Mouse (Mus musculus) midbrain, embryonic 12.5 days (tissue): ENCODE data around the gene Arnt. TPM values are rescaled to one million over a fixed set of nuclear protein-coding genes. Genes with fewer than 3 reads are reported as not detected.

ENCODE experiments used
- ATAC-seq: fragments of 200-750 bp; cut with Nextera tagmentation; 2 replicates; pipeline ENCODE4 v1.8.0; 2017; ENCODE audit warnings: low read depth, moderate TSS enrichment, moderate library complexity; ENCODE audit not compliant: low FRiP score
- H3K27ac ChIP-seq: fragments of 300-500 bp; sonication (generic); replicated peaks from 2 replicates; pipeline ENCODE4 v1.5.1; 2016; ENCODE audit warnings: mild to moderate bottlenecking
- H3K27me3 ChIP-seq: fragments of 300-500 bp; sonication (generic); 2 replicates; pipeline ENCODE4 v1.6.1; 2016; ENCODE audit warnings: mild to moderate bottlenecking
- H3K36me3 ChIP-seq: fragments of 300-500 bp; sonication (generic); 2 replicates; pipeline ENCODE4 v1.6.1; 2016
- H3K4me1 ChIP-seq: fragments of 300-500 bp; sonication (generic); 2 replicates; pipeline ENCODE4 v1.6.1; 2016
- H3K4me2 ChIP-seq: fragments of 300-500 bp; sonication (generic); replicated peaks from 2 replicates; pipeline ENCODE4 v1.6.1; 2016; ENCODE audit warnings: mild to moderate bottlenecking, moderate library complexity
- H3K4me3 ChIP-seq: fragments of 300-500 bp; sonication (generic); 2 replicates; pipeline ENCODE4 v1.5.1; 2016; ENCODE audit warnings: mild to moderate bottlenecking
- H3K9ac ChIP-seq: fragments of 300-500 bp; sonication (generic); replicated peaks from 2 replicates; pipeline ENCODE4 v1.6.1; 2016; ENCODE audit warnings: mild to moderate bottlenecking, moderate library complexity
- H3K9me3 ChIP-seq: fragments of 300-500 bp; sonication (generic); 2 replicates; pipeline ENCODE4 v1.6.1; 2016; ENCODE audit warnings: mild to moderate bottlenecking
- WGBS: fragments of 180-500 bp; shearing (Covaris S2); methylation state at CpG from one replicate; pipeline ENCODE4 v1.1.7; 2016; 5-methylcytosine and 5-hydroxymethylcytosine counted together
- polyA plus RNA-seq: library from polyadenylated mRNA; unstranded; fragments of >200 nt; fragmentation: Nextera tagmentation; extraction: Ambion mirVana; gene quantifications from 2 replicates; pipeline ENCODE4 v1.2.1, GENCODE M21; 2016

Arnt gene
- polyA plus RNA-seq, 1 experiment from 2014 or later = 32.9 TPM

GRCm38 (mm10) chr3:95463852-95464251 is 29.7 kb downstream of the Arnt start:
- Histone ChIP-seq H3K27ac (no peak overlapping the region), H3K9me3 (no peaks in the 10 kb centered on the region)

GRCm38 (mm10) chr3:95478966-95479365 is 44.8 kb downstream of the Arnt start:
- 94% methylated on average over 1 of the region's 1 CpGs for WGBS
- H3K4me2 ChIP-seq = no peak overlapping the region
- H3K4me3 ChIP-seq = no peak overlapping the region
- no peak overlapping the region for H3K9ac ChIP-seq
- no peaks in the 10 kb centered on the region for H3K27me3 ChIP-seq
- ATAC-seq = no peak
- H3K27ac ChIP-seq = no peak overlapping the region
- no peaks in the 10 kb centered on the region for H3K9me3 ChIP-seq
- no peaks in the 10 kb centered on the region for H3K4me1 ChIP-seq
- H3K36me3 ChIP-seq = peaks cover 61% of the 10 kb centered on the region

More at GRCm38 (mm10) chr3:95463852-95464251, 29.7 kb downstream of the Arnt start:
- H3K9ac ChIP-seq = no peak overlapping the region
- H3K4me2 ChIP-seq = no peak overlapping the region
- no peaks in the 10 kb centered on the region for H3K27me3 ChIP-seq
- ATAC-seq = no peak
- H3K36me3 ChIP-seq = peaks cover 32% of the 10 kb centered on the region
- no peak overlapping the region for H3K4me3 ChIP-seq
- no peaks in the 10 kb centered on the region for H3K4me1 ChIP-seq

- peaks cover 64% of the 10 kb centered on the region for H3K36me3 ChIP-seq
- no peak overlapping the region for H3K4me2 ChIP-seq
- H3K9ac ChIP-seq = no peak overlapping the region
- H3K27ac ChIP-seq = no peak overlapping the region
- H3K27me3 ChIP-seq = no peaks in the 10 kb centered on the region
- H3K9me3 ChIP-seq = no peaks in the 10 kb centered on the region
- ATAC-seq = no peak
- no peaks in the 10 kb centered on the region for H3K4me1 ChIP-seq
- 88% methylated on average over 2 of the region's 2 CpGs for WGBS
- no peak overlapping the region for H3K4me3 ChIP-seq
Measured at GRCm38 (mm10) chr3:95486421-95486820, 52.2 kb downstream of the Arnt start.

GRCm38 (mm10) chr3:95488679-95489078 is 54.5 kb downstream of the Arnt start:
- H3K27me3 ChIP-seq = no peaks in the 10 kb centered on the region
- H3K27ac ChIP-seq = no peak overlapping the region
- peaks cover 63% of the 10 kb centered on the region for H3K36me3 ChIP-seq
- no peaks in the 10 kb centered on the region for H3K9me3 ChIP-seq
- no peak overlapping the region for H3K9ac ChIP-seq
- no peak for ATAC-seq
- no peaks in the 10 kb centered on the region for H3K4me1 ChIP-seq
- H3K4me2 ChIP-seq = no peak overlapping the region
- no peak overlapping the region for H3K4me3 ChIP-seq
- whole genome bisulfite sequencing = 93% methylated on average over 3 of the region's 3 CpGs

GRCm38 (mm10) chr3:95490238-95490637 is 56.0 kb downstream of the Arnt start:
- H3K4me1 ChIP-seq = no peaks in the 10 kb centered on the region
- no peaks in the 10 kb centered on the region for H3K27me3 ChIP-seq
- ATAC-seq = no peak
- H3K27ac ChIP-seq = no peak overlapping the region
- H3K9me3 ChIP-seq = no peaks in the 10 kb centered on the region
- 95% methylated on average over 2 of the region's 2 CpGs for WGBS
- no peak overlapping the region for H3K9ac ChIP-seq
- no peak overlapping the region for H3K4me2 ChIP-seq
- H3K4me3 ChIP-seq = no peak overlapping the region
- peaks cover 74% of the 10 kb centered on the region for H3K36me3 ChIP-seq

- no peaks in the 10 kb centered on the region for H3K9me3 ChIP-seq
- H3K4me3 ChIP-seq = no peak overlapping the region
- ATAC-seq = no peak
- 67% methylated on average over 6 of the region's 6 CpGs for WGBS
- H3K27ac ChIP-seq = no peak overlapping the region
- H3K4me2 ChIP-seq = no peak overlapping the region
- H3K9ac ChIP-seq = no peak overlapping the region
- no peaks in the 10 kb centered on the region for H3K27me3 ChIP-seq
- H3K36me3 ChIP-seq = peaks cover 55% of the 10 kb centered on the region
- H3K4me1 ChIP-seq = no peaks in the 10 kb centered on the region
Measured at GRCm38 (mm10) chr3:95494342-95494741, 60.2 kb downstream of the Arnt start.

GRCm38 (mm10) chr3:95498229-95498628 is 64.0 kb downstream of the Arnt start:
- no peak for ATAC-seq

GRCm38 (mm10) chr3:95499024-95499423 is 64.8 kb downstream of the Arnt start, which contains the start of gene Ctsk:
Gene Ctsk, plus strand, starts transcription at chr3:95499256.
- Histone ChIP-seq H3K4me3 (no peak within 1 kb of the TSS), H3K9ac (no peak within 1 kb of the TSS), H3K4me1 (no peaks in the 10 kb centered on the region), H3K4me2 (no peak within 1 kb of the TSS), H3K27me3 (no peaks in the 10 kb centered on the region), H3K36me3 (peaks cover 27% of the 10 kb centered on the region), H3K9me3 (no peaks in the 10 kb centered on the region), H3K27ac (no peak within 1 kb of the TSS)
- WGBS = 85% methylated on average over 7 of the region's 7 CpGs
- ATAC-seq = no peak

More at GRCm38 (mm10) chr3:95498229-95498628, 64.0 kb downstream of the Arnt start:
- Histone ChIP-seq H3K36me3 (peaks cover 35% of the 10 kb centered on the region), H3K9ac (no peak overlapping the region), H3K4me2 (no peak overlapping the region), H3K4me3 (no peak overlapping the region), H3K27me3 (no peaks in the 10 kb centered on the region), H3K27ac (no peak overlapping the region), H3K4me1 (no peaks in the 10 kb centered on the region), H3K9me3 (no peaks in the 10 kb centered on the region)
- 88% methylated on average over 2 of the region's 2 CpGs for WGBS

- 73% methylated on average over 10 of the region's 10 CpGs for WGBS
- H3K4me1 ChIP-seq = no peaks in the 10 kb centered on the region
- no peaks in the 10 kb centered on the region for H3K9me3 ChIP-seq
- H3K4me2 ChIP-seq = no peak overlapping the region
- ATAC-seq = no peak
- no peak overlapping the region for H3K4me3 ChIP-seq
- H3K36me3 ChIP-seq = peaks cover 21% of the 10 kb centered on the region
- no peak overlapping the region for H3K27ac ChIP-seq
- H3K27me3 ChIP-seq = no peaks in the 10 kb centered on the region
- H3K9ac ChIP-seq = no peak overlapping the region
Measured at GRCm38 (mm10) chr3:95499496-95500140, 65.4 kb downstream of the Arnt start.

GRCm38 (mm10) chr3:95502312-95502711 is 68.1 kb downstream of the Arnt start:
- H3K4me1 ChIP-seq = no peaks in the 10 kb centered on the region
- H3K27me3 ChIP-seq = no peaks in the 10 kb centered on the region
- ATAC-seq = no peak
- no peak overlapping the region for H3K4me3 ChIP-seq
- H3K9ac ChIP-seq = no peak overlapping the region
- no peak overlapping the region for H3K4me2 ChIP-seq
- 59% methylated on average over 2 of the region's 2 CpGs for WGBS
- 0 out of 2 replicates have a peak, but pooled peaks cover 9% of the 10 kb centered on the region for H3K36me3 ChIP-seq
- no peak overlapping the region for H3K27ac ChIP-seq
- H3K9me3 ChIP-seq = no peaks in the 10 kb centered on the region

GRCm38 (mm10) chr3:95509348-95509747 is 75.2 kb downstream of the Arnt start:
- Histone ChIP-seq H3K4me2 (no peak overlapping the region), H3K4me1 (no peaks in the 10 kb centered on the region), H3K9ac (no peak overlapping the region), H3K9me3 (no peaks in the 10 kb centered on the region), H3K4me3 (no peak overlapping the region), H3K27me3 (no peaks in the 10 kb centered on the region), H3K36me3 (0 out of 2 replicates have a peak, but pooled peaks cover 9% of the 10 kb centered on the region), H3K27ac (no peak overlapping the region)
- no peak for ATAC-seq
- 81% methylated on average over 6 of the region's 6 CpGs for WGBS

GRCm38 (mm10) chr3:95511611-95512180 is 77.5 kb downstream of the Arnt start:
- Histone ChIP-seq H3K9ac (no peak overlapping the region), H3K4me1 (no peaks in the 10 kb centered on the region), H3K4me2 (no peak overlapping the region), H3K27ac (no peak overlapping the region), H3K9me3 (no peaks in the 10 kb centered on the region), H3K4me3 (no peak overlapping the region), H3K36me3 (0 out of 2 replicates have a peak, but pooled peaks cover 6% of the 10 kb centered on the region), H3K27me3 (no peaks in the 10 kb centered on the region)
- 83% methylated on average over 9 of the region's 9 CpGs for WGBS
- ATAC-seq = no peak
